Mouse (Mus musculus) midbrain, embryonic 16.5 days (tissue): ENCODE measurements around the gene Nos2. TPM values are rescaled to one million over a fixed set of nuclear protein-coding genes. Genes with fewer than 3 reads are reported as not detected.
"Not testable (repeated sequence)": the region's sequence is repeated elsewhere in the genome, so short reads cannot be mapped to it uniquely, and the experiment has no call there.

Experiments used
- ATAC-seq: fragments of 200-750 bp; cut with Nextera tagmentation; 2 replicates; pipeline ENCODE4 v1.8.0; 2017; ENCODE audit warnings: moderate TSS enrichment
- H3K27ac ChIP-seq: fragments of 300-500 bp; sonication (generic); 2 replicates; pipeline ENCODE4 v1.5.1; 2014; ENCODE audit warnings: mild to moderate bottlenecking, low read length, mixed read lengths
- H3K27me3 ChIP-seq: fragments of 300-500 bp; sonication (generic); 2 replicates; pipeline ENCODE4 v1.6.1; 2014; ENCODE audit warnings: low read depth, low read length, mixed read lengths; ENCODE audit not compliant: control insufficient read depth, insufficient read depth
- H3K36me3 ChIP-seq: fragments of 300-500 bp; sonication (generic); 2 replicates; pipeline ENCODE4 v1.6.1; 2014; ENCODE audit warnings: mild to moderate bottlenecking, low read length, moderate library complexity, mixed read lengths; ENCODE audit not compliant: control insufficient read depth, insufficient read depth
- H3K4me1 ChIP-seq: fragments of 300-500 bp; sonication (generic); 2 replicates; pipeline ENCODE4 v1.6.1; 2014; ENCODE audit warnings: mild to moderate bottlenecking, low read length, mixed read lengths; ENCODE audit not compliant: control insufficient read depth, insufficient read depth
- H3K4me2 ChIP-seq: fragments of 300-500 bp; sonication (generic); 2 replicates; pipeline ENCODE4 v1.6.1; 2014; ENCODE audit warnings: mild to moderate bottlenecking, low read length, mixed read lengths
- H3K4me3 ChIP-seq: fragments of 300-500 bp; sonication (generic); 2 replicates; pipeline ENCODE4 v1.5.1; 2014; ENCODE audit warnings: low read depth, mild to moderate bottlenecking, low read length, moderate library complexity, mixed read lengths
- H3K9ac ChIP-seq: fragments of 300-500 bp; sonication (generic); 2 replicates; pipeline ENCODE4 v1.6.1; 2014; ENCODE audit warnings: low read depth, low read length, mixed read lengths
- H3K9me3 ChIP-seq: fragments of 300-500 bp; sonication (generic); replicated peaks from 2 replicates; pipeline ENCODE4 v1.6.1; 2014; ENCODE audit warnings: mild to moderate bottlenecking, low read length, mixed read lengths; ENCODE audit not compliant: control insufficient read depth, poor library complexity, severe bottlenecking
- WGBS: fragments of 180-500 bp; shearing (Covaris S2); extraction: QIAGEN DNeasy Blood & Tissue Kit; methylation state at CpG from one replicate; pipeline ENCODE4 v1.1.7; 2014; 5-methylcytosine and 5-hydroxymethylcytosine counted together
- polyA plus RNA-seq: library from polyadenylated mRNA; unstranded; fragments of >200 nt; fragmentation: Nextera tagmentation; extraction: Ambion mirVana; gene quantifications from 2 replicates; pipeline ENCODE4 v1.2.1, GENCODE M21; 2015

Nos2 gene
- polyA plus RNA-seq, 1 experiment from 2014 or later = 1.1 TPM

DNA sequence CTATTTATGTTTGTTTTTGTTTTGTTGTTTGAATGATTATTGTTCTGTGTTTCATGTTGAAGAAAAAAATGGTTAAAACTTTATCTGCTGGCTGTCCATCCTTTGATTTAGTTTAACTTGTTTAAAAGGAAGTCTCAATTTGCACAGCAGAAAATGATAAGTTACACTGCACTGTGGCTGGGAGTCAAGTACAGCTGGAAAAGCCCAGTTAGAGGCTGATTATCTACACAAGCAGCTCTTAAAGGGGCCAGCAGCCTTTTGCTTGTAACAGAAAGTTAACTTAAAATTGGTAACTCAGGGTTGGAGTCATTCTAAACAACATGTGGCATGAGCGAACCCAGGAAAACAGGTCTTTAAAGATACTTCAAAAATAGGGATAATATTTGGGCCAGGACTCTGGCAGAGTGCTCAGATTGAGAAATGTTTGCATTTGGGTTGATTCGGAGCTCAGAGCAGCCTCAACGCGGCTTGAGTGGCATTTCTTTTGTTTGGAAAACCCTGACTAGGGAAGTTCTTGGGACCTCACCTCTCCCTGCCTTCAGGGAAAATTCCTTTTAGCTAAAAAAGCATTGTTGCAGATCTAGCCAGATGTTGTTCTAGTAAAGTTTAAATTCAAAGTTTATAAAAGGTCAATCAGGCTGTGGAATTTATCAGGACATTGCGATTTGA lies 70.4 kb downstream of the Nos2 start:
- H3K4me3 ChIP-seq, H3K27me3 ChIP-seq, H3K9me3 ChIP-seq, H3K4me1 ChIP-seq, ATAC-seq, H3K9ac ChIP-seq, H3K36me3 ChIP-seq, H3K4me2 ChIP-seq, H3K27ac ChIP-seq: not testable (repeated sequence)
- WGBS = 74% methylated on average over 5 of the region's 5 CpGs

GRCm38 (mm10) chr11:78999118-78999517 lies 78.5 kb downstream of the Nos2 start:
- 35% methylated on average over 6 of the region's 6 CpGs for WGBS
- H3K4me3 ChIP-seq = no peak overlapping the region
- H3K4me2 ChIP-seq = no peak overlapping the region
- H3K27me3 ChIP-seq = no peaks in the 10 kb centered on the region
- 0 out of 2 replicates have a peak, but pooled peaks cover 3% of the 10 kb centered on the region for H3K9me3 ChIP-seq
- H3K27ac ChIP-seq = no peak overlapping the region
- ATAC-seq = no peak
- H3K9ac ChIP-seq = no peak overlapping the region
- no peaks in the 10 kb centered on the region for H3K36me3 ChIP-seq
- H3K4me1 ChIP-seq = no peaks in the 10 kb centered on the region

DNA sequence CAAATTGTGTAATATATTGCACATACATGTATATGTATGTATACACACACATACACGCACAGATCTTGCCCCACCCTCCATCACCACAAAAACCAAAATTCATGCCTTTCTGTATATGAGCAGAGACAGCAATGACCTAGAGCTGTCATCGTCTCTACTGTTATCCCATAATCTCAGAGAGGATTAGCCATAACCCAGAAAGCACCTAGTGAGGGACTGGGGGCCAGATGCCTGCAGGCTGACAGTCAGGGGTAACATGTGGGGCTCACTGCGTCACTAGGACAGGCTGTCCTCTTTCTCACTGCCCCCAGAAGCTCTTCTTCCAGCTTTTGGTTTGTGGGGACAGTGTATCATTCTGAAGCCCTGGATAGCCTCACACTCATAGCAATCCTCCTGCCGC lies 81.3 kb downstream of the Nos2 start:
- Histone ChIP-seq H3K4me1 (no peaks in the 10 kb centered on the region), H3K9me3 (0 out of 2 replicates have a peak, but pooled peaks cover 3% of the 10 kb centered on the region), H3K9ac (no peak overlapping the region), H3K27ac (no peak overlapping the region), H3K27me3 (no peaks in the 10 kb centered on the region), H3K4me2 (no peak overlapping the region), H3K36me3 (no peaks in the 10 kb centered on the region), H3K4me3 (no peak overlapping the region)
- 69% methylated on average over 4 of the region's 4 CpGs for WGBS
- ATAC-seq = no peak

- ATAC-seq = no peak
- H3K27me3 ChIP-seq = no peaks in the 10 kb centered on the region
- H3K4me2 ChIP-seq = no peak overlapping the region
- H3K4me1 ChIP-seq = no peaks in the 10 kb centered on the region
- H3K4me3 ChIP-seq = no peak overlapping the region
- H3K9ac ChIP-seq = no peak overlapping the region
- H3K9me3 ChIP-seq = no peaks in the 10 kb centered on the region
- 0 out of 2 replicates have a peak overlapping the region, but pooled peaks have one; percentile 36 for H3K27ac ChIP-seq
- H3K36me3 ChIP-seq = no peaks in the 10 kb centered on the region
- WGBS = 71% methylated on average over 5 of the region's 5 CpGs
These were observed 82.0 kb downstream of the Nos2 start for GRCm38 (mm10) chr11:79002551-79002951.

DNA sequence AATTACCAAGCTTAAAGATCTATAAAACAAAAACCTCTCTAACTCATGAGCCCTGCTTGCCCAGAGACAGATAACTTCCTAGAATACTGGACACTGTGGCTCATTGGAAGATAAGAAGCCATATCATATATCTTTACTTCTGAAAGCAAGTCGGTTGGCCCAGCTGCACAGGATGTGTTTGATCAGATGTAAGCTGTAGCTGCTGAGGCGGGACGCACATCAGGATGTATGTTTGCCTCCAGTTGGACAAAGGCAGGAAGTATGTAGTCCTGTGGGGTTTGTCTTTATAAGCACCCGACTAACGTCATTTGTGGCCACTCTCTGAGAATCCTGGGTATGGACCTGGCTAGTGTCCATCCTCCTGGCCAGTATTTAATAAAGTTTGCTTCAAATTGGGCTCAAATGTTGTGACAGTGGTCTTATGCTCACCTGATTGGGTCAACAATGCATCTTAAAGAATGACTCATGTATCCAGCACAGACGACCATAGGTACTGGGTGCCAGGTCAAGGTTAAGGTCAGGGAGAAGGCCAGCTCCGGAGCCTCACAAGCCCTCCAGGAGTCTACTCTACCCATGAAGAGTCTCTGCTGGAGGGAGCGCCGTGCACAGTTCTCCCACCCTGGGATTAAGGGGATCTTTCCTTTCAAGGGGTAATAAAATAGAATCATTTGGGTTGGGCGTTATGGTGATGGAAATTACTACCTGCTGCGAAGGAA lies 82.6 kb downstream of the Nos2 start:
- H3K36me3 ChIP-seq = no peaks in the 10 kb centered on the region
- no peak for ATAC-seq
- no peak overlapping the region for H3K9ac ChIP-seq
- H3K27ac ChIP-seq = 0 out of 2 replicates have a peak overlapping the region, but pooled peaks have one; percentile 36
- WGBS = 79% methylated on average over 11 of the region's 11 CpGs
- no peaks in the 10 kb centered on the region for H3K4me1 ChIP-seq
- no peaks in the 10 kb centered on the region for H3K9me3 ChIP-seq
- no peak overlapping the region for H3K4me3 ChIP-seq
- no peaks in the 10 kb centered on the region for H3K27me3 ChIP-seq
- no peak overlapping the region for H3K4me2 ChIP-seq

- no peak for ATAC-seq
- H3K27ac ChIP-seq = no peak overlapping the region
- H3K36me3 ChIP-seq = no peaks in the 10 kb centered on the region
- H3K4me1 ChIP-seq = no peaks in the 10 kb centered on the region
- no peak overlapping the region for H3K4me2 ChIP-seq
- no peak overlapping the region for H3K9ac ChIP-seq
- no peak overlapping the region for H3K4me3 ChIP-seq
- no peaks in the 10 kb centered on the region for H3K27me3 ChIP-seq
- WGBS = 87% methylated on average over 10 of the region's 10 CpGs
- H3K9me3 ChIP-seq = no peaks in the 10 kb centered on the region
These were observed 83.4 kb downstream of the Nos2 start for GRCm38 (mm10) chr11:79003769-79004638.

- 88% methylated on average over 14 of the region's 14 CpGs for WGBS
- no peak overlapping the region for H3K4me3 ChIP-seq
- H3K4me1 ChIP-seq = no peaks in the 10 kb centered on the region
These were observed 85.2 kb downstream of the Nos2 start for GRCm38 (mm10) chr11:79005578-79006394.

GRCm38 (mm10) chr11:79006417-79006816 lies 85.8 kb downstream of the Nos2 start:
- Histone ChIP-seq H3K4me2 (no peak overlapping the region), H3K27me3 (no peaks in the 10 kb centered on the region), H3K9me3 (no peaks in the 10 kb centered on the region), H3K27ac (no peak overlapping the region), H3K9ac (no peak overlapping the region), H3K4me3 (no peak overlapping the region), H3K36me3 (no peaks in the 10 kb centered on the region), H3K4me1 (no peaks in the 10 kb centered on the region)
- no peak for ATAC-seq
- 70% methylated on average over 5 of the region's 5 CpGs for WGBS

More at GRCm38 (mm10) chr11:79005578-79006394, 85.2 kb downstream of the Nos2 start:
- no peaks in the 10 kb centered on the region for H3K36me3 ChIP-seq
- H3K9ac ChIP-seq = no peak overlapping the region
- no peak overlapping the region for H3K27ac ChIP-seq
- no peaks in the 10 kb centered on the region for H3K9me3 ChIP-seq
- no peak overlapping the region for H3K4me2 ChIP-seq
- no peaks in the 10 kb centered on the region for H3K27me3 ChIP-seq
- no peak for ATAC-seq
